Mouse (Mus musculus): Measurements from ENCODE around the gene Dqx1. TPM values are rescaled to one million over a fixed set of nuclear protein-coding genes. Genes with fewer than 3 reads are reported as not detected.

Gene Dqx1
- 25.8 and 29.2 TPM in 2 replicates for polyA plus RNA-seq (2012; rRNA removed)

DNA sequence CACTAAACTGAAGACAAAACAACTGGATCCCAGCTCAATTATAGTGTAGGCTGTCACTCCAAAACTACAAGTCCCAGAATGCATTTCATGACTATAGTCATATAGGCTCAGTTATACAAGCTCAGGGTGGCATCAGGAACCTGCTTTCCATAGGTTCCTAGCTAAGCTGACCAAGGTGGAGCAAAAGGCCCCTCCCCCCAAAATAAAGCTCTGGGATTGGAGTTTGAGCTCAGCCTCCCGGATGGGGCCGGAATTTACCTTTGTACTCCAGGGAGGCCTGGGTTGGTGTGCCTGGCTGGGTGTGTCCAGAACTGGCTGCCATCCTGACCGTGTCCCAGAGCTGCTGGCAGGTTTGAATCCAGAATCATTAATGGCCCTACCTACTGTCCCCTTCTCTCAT is at the start of gene Dqx1:
Dqx1 (plus strand) TSS at position 55 of the 400 bp plus-strand sequence.

DNA sequence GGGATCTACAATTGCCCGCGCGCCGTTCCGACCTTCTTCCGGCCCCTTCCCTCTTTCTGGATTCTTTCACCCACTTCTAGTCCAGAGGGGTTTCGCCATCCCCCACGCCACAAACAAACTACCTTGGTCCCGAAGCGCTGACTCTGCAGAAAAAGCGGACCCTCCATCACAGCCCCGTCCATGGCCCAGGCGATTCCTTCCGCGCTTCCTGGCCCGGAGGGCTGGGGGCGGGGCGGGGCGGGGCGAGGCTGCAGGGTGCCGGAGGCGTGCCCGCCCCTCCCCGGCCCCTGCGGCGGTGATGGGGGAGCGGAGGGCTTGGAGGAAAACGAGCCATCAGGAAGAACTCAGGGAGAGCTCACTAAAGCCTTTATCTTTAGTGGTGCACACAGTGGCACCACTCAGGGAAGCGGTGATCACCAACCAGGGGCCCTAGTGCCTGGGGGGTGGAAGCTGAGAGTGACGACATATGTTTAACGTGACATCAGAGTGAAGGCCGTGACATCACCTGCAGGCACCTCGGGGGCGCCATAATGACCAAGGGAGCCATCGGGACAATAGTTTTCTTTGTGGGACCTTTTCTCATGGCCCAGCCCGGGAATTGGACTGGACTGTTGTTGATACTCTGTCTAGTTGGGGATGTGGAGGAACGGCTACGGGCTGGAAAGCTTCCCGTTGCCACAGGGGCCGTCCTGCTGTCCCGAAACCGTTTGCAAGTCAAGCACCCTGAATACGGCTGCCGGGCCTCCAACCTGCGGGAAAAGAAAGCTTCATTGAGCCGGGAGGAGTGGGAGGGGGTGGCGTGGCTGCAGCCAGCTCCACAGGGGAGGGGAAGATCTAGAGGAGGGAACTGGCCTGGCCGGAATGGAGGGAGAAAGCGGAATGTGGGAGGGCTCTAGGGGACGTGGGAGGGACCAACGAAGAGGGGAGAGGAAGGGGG is 24.1 kb upstream of the Dqx1 start, which contains the start of the genes Dok1 and Loxl3:
Dok1 (minus strand) TSS at position 223 of the 937 bp plus-strand sequence.
Loxl3 (plus strand) TSS at position 925 of the 937 bp plus-strand sequence.

DNA sequence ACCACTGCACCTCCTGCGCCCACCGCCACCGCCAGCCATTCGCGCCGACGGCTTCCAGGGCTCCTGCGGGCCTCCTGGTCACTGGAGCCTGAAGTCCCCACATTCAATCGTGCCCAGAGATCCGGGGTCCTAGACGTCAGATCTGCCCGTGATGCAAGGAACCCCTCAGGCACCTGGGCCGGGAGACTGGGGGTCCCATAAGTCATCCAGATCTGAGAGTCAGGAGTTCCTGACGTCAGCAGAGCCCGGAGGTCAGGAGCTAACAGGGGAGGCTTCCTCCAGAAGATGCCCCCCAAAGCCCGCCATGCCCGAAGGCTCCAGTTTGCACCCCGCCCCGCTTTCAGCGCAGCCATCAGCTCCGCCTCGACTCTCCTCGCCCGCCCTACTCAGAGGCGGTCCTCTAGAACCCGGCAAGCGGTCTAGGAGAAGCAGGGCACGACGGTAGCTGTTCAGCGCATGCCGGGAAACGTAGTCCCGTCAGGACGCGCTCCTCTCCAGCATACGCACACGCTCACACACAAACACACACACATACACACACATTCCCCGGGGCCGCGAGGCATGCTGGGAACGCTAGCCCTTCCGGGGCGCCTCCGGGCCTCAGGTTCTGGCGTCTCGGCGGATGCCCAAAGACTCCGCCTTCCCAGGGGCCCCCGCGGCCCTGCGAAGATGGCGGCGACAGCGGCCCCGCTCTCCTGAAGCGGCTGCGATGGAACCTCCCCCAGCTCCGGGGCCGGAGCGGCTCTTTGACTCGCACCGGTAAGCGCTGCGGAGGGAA is 3.4 kb upstream of the Dqx1 start, which contains the start of gene Aup1:
Aup1 (plus strand) TSS at position 448 of the 778 bp plus-strand sequence.

DNA sequence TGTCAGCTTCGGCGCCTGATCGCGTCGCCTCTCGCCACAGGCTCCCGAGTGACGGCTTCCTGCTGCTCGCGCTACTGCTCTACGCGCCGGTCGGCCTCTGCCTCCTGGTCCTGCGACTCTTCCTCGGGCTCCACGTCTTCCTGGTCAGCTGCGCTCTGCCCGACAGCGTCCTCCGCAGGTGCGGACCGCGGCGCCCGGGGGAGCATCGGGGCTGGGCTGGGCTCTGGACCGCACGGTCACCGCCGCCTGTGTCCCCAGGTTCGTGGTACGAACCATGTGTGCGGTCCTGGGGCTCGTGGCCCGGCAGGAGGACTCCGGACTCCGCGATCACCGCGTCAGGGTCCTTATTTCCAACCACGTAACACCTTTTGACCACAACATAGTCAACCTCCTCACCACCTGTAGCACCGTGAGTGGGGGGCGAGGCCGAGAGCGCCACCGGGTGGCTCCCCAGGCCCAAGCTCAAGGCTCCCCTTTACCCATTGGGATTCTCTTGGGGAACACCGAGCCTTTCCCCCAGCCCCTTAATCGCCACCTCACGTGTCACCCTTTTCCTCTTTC is 2.7 kb upstream of the Dqx1 start, which contains the start of gene Htra2:
Htra2 (minus strand) TSS at position 403 of the 561 bp plus-strand sequence.

DNA sequence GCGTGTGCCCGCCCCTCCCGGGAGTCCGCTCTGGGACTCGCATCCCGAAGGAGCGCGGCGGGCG is 12.4 kb downstream of the Dqx1 start, which contains the start of gene Tlx2:
Tlx2 (minus strand) TSS at position 47 of the 64 bp plus-strand sequence.

DNA sequence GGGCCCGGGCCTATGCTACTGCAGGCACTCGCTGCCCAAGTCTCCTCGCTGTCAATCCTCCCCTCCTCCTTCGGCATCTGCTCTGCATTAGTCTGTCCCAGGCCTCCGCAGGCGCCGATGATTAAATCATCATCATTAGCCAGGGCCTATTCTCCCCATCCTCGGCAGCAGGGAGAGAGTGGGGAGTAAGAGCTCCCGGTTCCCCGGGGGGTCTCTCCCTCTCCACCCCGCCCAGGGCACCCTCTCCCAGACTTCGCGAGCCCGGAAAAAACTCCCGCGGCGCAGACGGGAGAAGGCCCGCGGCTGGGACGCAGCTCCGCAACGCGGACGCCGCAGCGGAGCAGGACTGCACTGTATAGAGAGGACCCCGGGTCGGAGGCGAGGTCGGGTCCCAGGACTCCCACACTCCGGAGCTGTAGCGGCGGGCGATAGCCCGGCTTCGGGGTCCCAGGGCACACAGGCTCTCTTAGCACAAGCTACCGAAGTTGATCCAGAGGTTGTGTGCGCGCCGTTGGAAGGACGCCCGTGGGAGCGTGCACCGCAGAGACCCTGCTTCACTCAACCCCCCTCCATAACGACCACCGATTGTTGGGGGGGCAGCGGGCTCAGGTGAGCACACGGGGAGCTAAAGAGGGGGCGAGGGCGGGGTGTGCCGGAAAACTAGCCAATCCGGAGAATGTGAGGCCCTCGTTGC is 20.1 kb downstream of the Dqx1 start, which contains the start of gene Pcgf1:
Pcgf1 (plus strand) TSS at position 240 of the 694 bp plus-strand sequence.

DNA sequence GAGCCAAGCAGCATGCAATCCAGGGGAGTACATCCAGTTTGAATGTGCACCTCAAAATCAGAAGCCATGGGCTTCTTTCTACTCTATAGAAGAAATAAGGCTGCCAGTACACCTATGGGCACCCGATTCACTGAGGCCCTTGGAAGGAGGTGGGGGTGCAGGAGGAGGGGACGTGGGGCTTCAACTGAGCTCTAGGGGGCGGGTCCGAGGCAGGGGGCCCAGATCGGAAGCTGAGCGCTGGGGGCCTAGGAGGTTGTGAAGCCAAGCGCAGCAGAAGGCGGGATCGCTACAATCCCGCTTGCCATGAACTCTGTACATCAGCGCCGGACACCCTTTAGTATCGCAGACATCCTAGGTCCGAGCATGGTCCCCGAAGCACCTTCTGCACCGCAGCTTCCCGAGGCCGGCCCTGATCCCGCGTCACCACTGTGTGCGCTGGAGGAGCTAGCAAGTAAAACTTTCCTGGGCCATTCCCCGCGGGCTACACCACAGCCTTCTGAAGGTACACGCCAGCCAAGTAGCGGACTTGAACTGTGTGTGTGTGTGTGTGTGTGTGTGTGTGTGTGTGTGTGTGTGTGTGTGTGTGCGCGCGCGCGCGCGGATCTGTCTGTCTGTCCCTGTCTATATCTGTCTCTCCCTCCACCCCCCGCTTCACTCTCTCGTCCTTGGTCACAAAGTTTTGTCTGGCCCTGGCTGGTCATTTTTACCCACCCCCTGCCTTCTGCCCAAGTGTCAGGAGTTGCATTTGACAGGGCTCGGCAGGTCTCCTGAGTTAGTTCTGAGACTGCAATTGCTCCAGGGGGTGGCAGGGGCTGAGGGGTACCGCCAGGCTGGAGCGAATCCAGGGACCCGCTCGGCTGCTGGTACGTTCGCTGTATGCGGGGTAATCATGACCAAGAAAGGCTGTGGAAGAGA is 28.7 kb downstream of the Dqx1 start, which contains the start of gene Lbx2:
Lbx2 (plus strand) TSS at position 247 of the 915 bp plus-strand sequence.

DNA sequence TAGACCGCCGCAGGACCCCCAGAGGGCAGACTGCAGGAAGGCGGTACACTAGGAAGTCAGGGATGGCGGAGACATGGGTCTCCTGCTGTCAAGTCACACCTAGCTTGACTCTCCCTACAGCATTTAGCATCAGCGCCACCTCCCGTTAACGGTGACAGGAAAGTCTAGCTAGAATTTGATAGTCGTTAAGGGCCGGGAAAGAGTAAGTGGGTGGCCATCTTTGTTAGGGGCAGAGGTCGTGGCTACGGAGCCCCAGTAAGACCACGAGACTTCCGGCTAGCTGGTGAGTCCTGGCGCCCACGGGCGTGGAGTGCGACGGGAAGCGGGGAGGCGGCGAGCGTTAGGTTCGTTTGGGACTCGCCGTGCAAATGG is 43.7 kb downstream of the Dqx1 start, which contains the start of the genes Ccdc142 and Gm42688:
Ccdc142 (plus strand) TSS at position 286 of the 372 bp plus-strand sequence.
Gm42688 (plus strand) TSS at position 302 of the 372 bp plus-strand sequence.

DNA sequence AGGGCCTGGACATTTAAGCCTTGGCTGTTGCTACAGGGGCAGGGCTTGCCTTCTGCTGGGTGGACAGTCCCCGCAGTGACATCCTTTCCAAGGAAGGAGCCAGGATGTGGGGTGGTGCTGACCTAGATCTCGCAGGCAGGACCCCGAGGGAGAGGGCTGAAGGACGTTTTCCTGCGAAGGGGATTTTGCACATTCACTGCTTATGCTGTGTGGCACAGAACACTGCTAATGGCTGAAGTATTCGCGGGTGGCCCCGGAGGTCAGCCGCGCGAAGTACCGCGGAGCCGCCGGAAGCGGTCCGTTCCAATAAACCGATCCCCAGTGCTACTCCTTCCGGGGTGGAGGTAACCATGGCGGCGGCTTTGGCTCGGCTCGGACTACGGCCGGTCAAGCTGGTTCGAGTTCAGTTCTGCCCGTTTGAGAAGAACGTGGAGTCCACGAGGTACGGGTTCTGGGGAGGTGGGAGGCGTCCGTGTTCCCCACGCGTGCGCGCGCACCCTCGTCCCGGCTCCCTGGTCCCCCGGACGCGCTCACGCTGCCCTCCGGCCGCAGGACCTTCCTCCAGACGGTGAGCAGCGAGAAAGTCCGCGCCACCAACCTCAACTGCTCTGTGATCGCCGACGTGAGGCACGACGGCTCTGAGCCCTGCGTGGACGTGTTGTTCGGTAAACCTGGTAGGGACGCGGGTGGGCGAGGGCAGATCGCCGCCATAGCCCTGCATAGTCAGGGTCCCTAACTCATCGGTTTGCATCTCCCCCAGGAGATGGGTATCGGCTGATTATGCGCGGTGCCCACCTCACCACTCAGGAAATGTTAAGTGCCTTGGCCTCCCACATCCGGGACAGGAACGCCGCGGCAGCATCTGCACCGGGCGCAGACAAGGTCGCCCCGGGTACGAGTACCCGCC is 51.4 kb downstream of the Dqx1 start, which contains the start of gene Mrpl53:
Mrpl53 (plus strand) TSS at position 279 of the 907 bp plus-strand sequence.

DNA sequence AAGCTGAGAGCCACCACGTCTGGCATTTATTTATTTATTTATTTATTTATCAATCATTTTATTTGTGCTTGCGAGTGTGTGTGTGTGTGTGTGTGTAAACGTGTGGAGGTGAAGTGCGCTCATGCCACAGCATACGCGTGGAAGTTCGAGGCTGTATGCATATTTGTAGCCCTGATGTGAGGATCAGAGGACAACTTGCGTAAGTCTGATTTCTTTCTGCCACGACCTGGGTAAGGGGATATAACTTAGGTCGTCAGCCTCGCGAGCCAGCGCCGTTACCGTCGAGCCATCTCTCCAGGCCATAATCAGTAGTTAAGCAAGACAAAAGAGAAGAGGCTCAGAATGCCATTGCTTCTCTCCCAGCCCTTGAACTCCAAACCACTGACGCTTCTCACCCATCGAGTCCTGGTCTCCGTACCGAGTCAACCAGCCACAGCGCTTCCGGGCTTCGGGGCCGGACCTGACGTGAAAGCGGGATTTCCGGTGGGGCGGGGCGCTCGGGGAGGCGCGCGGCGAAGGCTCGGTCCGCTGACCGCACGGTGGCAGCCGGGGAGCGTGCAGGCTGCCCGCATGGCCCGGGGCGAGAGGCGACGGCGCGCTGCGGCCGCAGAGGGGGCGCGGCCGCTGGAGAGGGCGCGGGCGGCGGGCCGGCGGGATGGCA is 57.5 kb downstream of the Dqx1 start, which contains the start of gene Mogs:
Mogs (plus strand) TSS at position 486 of the 661 bp plus-strand sequence.

Other genes starting within 250 kb of the Dqx1 start
- gene Sema4f, start 118.1 kb upstream of the Dqx1 start, polyA plus RNA-seq (2012; rRNA removed) = 1.1 and 1.6 TPM in 2 replicates
- gene M1ap, start 110.9 kb upstream of the Dqx1 start, polyA plus RNA-seq (2012; rRNA removed) = 0.44 and 0.59 TPM in 2 replicates
- gene Dok1, start 24.4 kb upstream of the Dqx1 start, polyA plus RNA-seq (2012; rRNA removed) = 11.9 and 13.7 TPM in 2 replicates
- gene Loxl3, start 23.7 kb upstream of the Dqx1 start, polyA plus RNA-seq (2012; rRNA removed) = 5.0 and 5.3 TPM in 2 replicates
- 746 and 821 TPM in 2 replicates for gene Aup1, start 3.3 kb upstream of the Dqx1 start, polyA plus RNA-seq (2012; rRNA removed)
- gene Htra2, start 2.6 kb upstream of the Dqx1 start, polyA plus RNA-seq (2012; rRNA removed) = 51.6 and 61.4 TPM in 2 replicates
- gene Tlx2, start 12.4 kb downstream of the Dqx1 start, polyA plus RNA-seq (2012; rRNA removed) = 5.6 and 9.6 TPM in 2 replicates
- gene Pcgf1, start 20.0 kb downstream of the Dqx1 start, polyA plus RNA-seq (2012; rRNA removed) = 12.9 and 13.3 TPM in 2 replicates
- 0.57 and 1.5 TPM in 2 replicates for gene Lbx2, start 28.5 kb downstream of the Dqx1 start, polyA plus RNA-seq (2012; rRNA removed)
- gene Ccdc142, start 43.8 kb downstream of the Dqx1 start, polyA plus RNA-seq (2012; rRNA removed) = 11.3 and 12.3 TPM in 2 replicates
- gene Gm42688, start 43.8 kb downstream of the Dqx1 start, polyA plus RNA-seq (2012; rRNA removed) = 4.3 and 4.6 TPM in 2 replicates
- gene Mrpl53, start 51.2 kb downstream of the Dqx1 start, polyA plus RNA-seq (2012; rRNA removed) = 69.7 and 85.9 TPM in 2 replicates
- gene Mogs, start 57.7 kb downstream of the Dqx1 start, polyA plus RNA-seq (2012; rRNA removed) = 91.9 and 97.3 TPM in 2 replicates
- 199 and 235 TPM in 2 replicates for gene Wbp1, start 63.7 kb downstream of the Dqx1 start, polyA plus RNA-seq (2012; rRNA removed)
- gene Ino80b, start 67.6 kb downstream of the Dqx1 start, polyA plus RNA-seq (2012; rRNA removed) = 59.8 and 64.1 TPM in 2 replicates
- 86.7 and 88.4 TPM in 2 replicates for gene Rtkn, start 77.6 kb downstream of the Dqx1 start, polyA plus RNA-seq (2012; rRNA removed)
- 3.4 and 4.4 TPM in 2 replicates for gene Wdr54, start 98.6 kb downstream of the Dqx1 start, polyA plus RNA-seq (2012; rRNA removed)
- 0.46 and 0.72 TPM in 2 replicates for gene 1700003E16Rik, start 98.6 kb downstream of the Dqx1 start, polyA plus RNA-seq (2012; rRNA removed)
- gene Dctn1, start 108.1 kb downstream of the Dqx1 start, polyA plus RNA-seq (2012; rRNA removed) = 151 and 162 TPM in 2 replicates
- 0.21 TPM in 2 replicates for gene Slc4a5, start 162.0 kb downstream of the Dqx1 start, polyA plus RNA-seq (2012; rRNA removed)